Mouse (Mus musculus): ENCODE results near the gene Inip.

GRCm38 (mm10) chr4:59817790-59818189 is 16.4 kb upstream of the Inip start:
- no peak for TF ChIP-seq CTCF (IDR thresholded peaks at IDR 0.05; ENCODE audit: low read depth)
- no peak for TF ChIP-seq EP300 (IDR thresholded peaks at IDR 0.05; ENCODE audit: low read depth)
